Mouse (Mus musculus): ENCODE data around the gene Wsb2. TPM values are rescaled to one million over a fixed set of nuclear protein-coding genes. Genes with fewer than 3 reads are reported as not detected.
"Not testable (repeated sequence)": the region's sequence is repeated elsewhere in the genome, so short reads cannot be mapped to it uniquely, and the experiment has no call there.

Gene Wsb2
- total RNA-seq, 2 experiments from 2014 or later: 116 to 122 TPM

DNA sequence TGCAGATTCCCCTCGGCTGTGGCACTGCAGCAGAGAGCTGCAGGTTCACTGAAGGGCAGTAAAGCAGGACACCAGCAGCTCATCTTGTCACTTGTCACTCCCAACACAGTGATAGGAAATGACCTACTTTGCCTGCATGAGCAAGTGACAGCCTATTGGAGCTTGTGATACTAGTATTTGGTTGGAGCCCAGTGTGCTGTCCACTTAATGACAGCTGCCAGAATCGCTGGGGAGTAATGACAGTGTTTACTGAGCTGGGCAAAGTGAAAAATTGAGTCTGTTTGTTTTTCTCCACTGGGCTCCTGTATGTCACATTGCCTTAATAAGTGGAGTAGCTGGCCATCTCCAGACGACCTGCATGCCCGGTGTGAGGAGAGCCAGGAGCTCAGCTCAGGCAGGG, 23.1 kb downstream of the Wsb2 start:
- no peak for DNase-seq (ENCODE audit: low spot score in 2 of 2)

DNA sequence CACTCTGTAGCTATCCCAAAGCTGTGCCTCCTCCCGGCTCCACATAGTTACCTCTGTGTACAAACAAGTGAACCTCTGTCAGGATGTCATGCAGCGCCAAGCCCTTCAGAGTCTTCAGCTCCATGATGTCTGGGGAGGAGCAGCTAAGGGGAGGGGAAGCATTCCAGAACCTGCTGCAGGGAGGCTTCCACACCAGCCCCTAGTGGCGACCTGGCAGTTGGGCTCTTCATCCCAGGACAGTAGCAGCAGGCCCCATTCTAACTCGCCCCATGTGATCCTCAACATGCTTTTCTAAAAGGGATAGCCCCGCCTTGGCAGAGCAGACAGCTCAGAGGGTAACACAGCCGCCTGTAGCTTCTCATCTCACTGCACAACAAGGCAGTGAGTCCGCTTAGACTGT, 24.7 kb downstream of the Wsb2 start:
- DNase-seq (ENCODE audit: low spot score in 2 of 2): no peak

DNA sequence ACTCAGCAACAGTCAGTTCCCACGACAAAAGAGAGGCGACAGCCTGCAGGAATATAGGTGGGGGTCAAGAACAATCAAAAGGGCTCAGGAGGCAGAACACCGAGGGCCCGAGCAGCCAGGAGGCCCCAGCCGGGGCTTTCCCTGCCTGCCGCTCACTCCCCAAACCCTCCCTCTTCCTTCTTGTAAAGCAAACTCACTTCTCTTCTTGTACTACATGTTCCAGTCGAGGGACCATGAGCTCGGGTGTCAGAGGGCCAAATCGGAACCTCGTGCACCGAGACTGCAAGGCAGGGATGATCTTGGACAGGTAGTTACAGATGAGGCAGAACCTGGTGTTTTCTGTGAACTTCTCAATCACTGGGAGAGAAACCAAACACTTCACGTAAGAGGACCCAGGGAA, 26.1 kb downstream of the Wsb2 start:
- no peak for DNase-seq (ENCODE audit: low spot score in 2 of 2)

DNA sequence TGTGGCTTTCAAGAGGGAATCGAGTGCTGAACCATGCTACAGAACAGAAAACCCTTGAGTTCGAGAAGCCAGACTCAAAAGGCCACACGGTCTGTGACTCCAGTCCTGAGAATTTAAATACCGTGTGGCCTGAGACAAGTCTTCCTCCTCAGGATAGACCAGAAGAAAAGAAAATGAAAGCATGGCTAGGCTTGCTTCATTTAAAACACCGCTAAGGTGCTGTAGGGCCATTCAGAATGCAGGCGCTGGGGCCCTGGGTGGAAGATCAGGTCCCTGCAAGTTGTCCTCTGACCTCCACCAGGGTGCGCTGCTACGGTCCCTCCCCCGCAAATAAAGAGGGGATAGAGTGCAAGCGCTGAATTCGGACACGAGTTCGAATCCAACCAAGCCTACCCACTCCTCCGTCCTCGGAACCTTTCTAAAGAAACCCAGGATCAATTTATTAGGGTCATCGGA, 31.2 kb downstream of the Wsb2 start:
- DNase-seq (ENCODE audit: low spot score in 2 of 2): peak; percentile 22 to 32

DNA sequence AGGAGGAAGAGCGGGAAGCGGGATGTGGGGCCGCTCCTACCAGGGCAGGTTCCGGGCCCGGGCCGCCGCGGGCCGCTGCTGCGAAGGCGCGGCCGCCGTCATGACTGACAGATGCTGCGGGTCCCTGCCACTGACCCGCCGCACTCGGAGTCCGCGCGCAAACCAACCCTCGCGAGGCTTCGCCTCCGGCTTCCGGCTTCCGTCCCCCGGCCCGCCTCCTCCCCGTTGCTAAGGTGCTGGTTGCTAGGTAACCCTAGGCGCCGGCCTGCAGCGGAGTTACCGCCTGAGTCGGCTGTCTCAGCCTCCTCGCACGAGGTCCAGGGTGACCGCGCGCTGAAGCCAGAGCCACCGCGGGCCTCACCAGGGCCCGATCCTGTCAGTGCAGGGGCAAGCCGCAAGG, 31.8 kb downstream of the Wsb2 start, which contains the start of gene Rfc5:
Gene Rfc5, minus strand, starts transcription at position 171 of the 400 bp plus-strand sequence.
- peak; percentile 94 to 95 for DNase-seq (ENCODE audit: low spot score in 2 of 2)

DNA sequence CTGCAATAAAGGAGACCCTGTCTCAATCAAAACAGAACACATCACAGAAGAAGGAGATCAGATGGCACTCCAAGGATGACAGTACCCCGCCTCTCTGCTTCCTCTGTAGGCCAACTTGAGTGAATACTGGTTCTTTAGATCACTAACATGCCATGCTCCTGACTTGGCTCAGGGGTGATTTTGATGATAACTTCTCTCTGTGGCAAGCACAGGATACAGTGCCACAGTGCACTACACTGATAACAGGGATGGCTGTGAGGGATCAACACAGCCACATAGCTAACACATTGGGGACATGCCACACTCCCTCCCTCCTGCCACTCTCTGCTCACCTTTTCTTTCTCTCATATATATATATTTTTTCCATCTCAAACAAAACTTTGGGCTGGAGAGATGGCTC, 33.8 kb downstream of the Wsb2 start:
- DNase-seq (ENCODE audit: low spot score in 2 of 2): no peak

DNA sequence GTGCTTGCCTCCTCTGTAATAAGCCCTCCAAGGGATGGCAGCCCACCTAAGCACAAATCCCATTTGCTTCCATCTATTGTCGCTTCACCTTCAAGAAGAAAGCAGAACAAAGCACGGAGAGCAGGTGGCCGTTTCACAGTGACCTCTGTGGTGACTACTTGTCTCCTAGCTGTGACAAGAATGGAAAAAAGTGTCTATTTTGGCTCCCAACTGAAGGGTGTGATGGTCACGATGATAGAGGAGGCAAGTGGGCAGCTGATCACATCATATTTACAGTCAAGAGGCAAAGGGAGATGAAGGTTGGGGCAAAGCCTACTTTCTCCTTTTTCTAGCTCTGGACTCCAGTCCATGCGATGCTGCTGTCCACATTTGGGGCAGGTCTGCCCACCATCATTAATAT, 38.7 kb downstream of the Wsb2 start:
- no peak for DNase-seq (ENCODE audit: low spot score in 2 of 2)

DNA sequence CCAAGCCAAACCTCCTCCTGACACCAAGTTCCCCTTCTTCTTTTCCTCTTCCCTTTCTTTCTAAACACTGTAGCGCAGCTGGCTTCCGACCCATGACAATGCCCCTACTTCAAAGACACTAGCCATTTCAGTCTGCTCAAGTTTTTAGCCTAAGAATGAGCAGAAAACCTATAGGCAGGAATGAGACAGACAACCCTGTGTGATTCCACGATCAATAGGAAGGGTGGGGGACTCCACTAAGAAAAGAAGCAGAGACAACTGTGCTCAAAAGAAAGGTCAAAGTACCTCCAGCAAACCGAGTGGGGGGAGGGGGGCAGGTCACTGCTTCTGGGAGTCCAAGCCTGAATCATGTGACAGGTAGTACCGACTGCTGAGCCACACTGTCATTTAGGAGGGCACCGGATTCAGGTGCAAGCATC, 39.5 kb downstream of the Wsb2 start:
- no peak for DNase-seq (ENCODE audit: low spot score in 2 of 2)

DNA sequence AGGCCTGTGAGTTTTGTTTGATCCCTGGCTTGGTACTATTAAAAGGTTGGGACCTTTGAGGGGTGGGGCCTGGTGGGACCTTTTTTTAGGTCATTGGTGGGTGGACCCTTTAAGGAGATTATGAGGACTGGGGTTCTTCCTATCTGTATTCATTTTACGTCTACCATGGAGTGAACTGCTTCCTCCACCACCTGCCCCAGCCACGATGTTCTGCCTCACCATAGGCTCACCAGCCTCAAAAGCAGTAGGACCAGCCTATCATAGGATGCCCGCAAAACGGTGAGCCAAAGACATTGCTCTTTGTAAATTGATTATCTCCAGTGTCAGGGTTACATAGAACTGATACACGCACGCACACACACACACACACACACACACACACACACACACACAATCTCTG, 40.3 kb downstream of the Wsb2 start:
- DNase-seq (ENCODE audit: low spot score in 2 of 2): no peak

DNA sequence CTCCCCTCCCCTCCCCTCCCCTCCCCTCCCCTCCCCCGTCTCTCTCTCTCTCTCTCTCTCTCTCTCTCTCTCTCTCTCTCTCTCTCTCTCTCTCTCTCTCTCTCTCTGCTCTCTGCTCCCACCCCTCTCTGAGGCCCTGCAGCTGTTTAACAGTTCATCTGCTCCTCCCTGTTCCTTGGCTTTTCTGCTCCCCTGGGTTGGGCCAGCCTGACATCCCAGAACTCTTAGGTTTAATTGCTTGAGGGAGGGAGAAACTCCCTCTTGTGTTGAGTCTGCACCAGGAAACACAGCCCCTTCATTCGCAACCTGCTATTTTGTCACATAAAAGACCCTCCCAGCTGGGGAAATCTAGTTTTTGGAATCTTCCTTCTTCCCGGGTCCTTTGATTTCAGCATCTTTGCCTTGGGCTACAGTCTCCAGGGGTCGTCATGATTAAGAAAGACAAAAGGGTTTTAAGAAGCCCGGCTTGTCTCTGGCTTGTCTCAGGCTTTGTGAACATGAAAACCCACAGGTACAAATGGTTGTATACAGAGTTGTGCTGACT, 41.0 kb downstream of the Wsb2 start:
- no peak for DNase-seq (ENCODE audit: low spot score in 2 of 2)

DNA sequence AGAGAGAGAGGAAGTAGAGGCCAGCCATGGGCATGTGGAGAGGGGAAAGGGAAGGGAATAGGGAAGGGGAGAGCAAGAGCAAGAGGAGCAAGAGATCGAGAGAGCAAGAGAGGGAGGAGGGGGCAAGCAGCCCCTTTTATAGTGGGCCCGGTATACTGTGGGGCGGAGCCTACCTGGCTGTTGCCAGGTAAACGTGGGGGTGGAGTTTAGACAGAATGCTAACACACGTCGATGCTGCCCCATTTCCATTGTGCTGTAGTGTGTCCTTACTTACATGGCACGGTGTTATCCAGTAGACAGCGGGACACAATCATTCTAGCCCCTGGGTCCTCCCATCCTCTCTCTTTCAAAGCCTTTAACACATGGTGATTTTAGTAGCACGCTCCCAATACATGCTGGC, 42.2 kb downstream of the Wsb2 start:
- no peak for DNase-seq (ENCODE audit: low spot score in 2 of 2)

DNA sequence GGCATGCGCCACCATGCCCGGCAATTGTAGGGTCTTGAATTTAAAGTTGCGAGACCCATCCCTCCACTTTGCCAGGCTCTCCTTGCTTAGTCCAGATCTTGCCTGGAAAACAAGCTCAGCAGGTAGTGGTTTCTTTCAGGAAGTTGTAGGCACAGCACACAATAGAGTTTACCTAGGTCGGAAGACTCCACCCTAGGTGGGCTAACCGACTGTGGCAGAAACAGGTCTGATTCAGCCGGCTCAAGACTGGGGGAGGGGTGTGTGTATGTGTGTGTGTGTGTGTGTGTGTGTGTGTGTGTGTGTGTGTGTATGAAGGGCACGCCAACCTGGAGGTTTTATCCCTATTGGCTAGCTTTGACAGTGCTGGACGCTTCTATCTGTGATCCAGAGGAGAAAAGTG, 46.5 kb downstream of the Wsb2 start:
- no peak for DNase-seq (ENCODE audit: low spot score in 2 of 2)

DNA sequence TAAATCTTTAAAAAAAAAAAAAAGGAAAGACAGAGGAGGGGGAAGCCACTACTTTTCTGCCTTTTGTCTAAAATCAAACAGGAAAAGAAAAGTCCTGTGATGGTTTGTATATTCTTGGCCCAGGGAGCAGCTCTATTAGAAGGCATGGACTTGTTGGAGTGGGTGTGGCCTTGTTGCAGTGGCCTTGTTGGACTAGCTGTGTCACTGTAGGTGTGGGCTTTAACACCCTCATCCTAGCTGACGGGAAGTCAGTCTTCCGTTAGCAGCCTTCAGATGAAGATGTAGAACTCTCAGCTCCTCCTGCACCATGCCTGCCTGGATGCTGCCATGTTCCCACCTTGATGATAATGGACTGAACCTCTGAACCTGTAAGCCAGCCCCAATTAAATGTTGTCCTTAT, 47.6 kb downstream of the Wsb2 start:
- not testable (repeated sequence) for DNase-seq (ENCODE audit: low spot score in 2 of 2)

DNA sequence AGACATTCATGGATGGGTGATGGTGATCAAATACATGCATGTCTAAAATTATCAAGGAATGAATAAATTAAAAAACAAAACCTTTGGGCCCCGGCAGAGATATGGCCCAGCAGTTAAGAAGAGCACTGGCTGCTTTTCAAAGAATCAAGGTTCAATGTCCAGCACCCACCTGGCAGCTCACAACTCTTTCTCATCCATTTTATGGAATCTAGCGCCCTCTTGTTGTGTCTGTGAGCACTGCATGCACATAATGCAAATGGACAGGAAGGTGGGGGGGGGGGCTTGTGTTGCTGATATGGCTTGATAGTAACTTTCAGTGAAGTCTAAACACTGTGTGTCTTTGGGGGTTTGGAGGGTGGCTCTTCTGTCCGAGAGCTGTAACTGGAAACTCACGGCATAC, 51.1 kb downstream of the Wsb2 start:
- DNase-seq (ENCODE audit: low spot score in 2 of 2): no peak

DNA sequence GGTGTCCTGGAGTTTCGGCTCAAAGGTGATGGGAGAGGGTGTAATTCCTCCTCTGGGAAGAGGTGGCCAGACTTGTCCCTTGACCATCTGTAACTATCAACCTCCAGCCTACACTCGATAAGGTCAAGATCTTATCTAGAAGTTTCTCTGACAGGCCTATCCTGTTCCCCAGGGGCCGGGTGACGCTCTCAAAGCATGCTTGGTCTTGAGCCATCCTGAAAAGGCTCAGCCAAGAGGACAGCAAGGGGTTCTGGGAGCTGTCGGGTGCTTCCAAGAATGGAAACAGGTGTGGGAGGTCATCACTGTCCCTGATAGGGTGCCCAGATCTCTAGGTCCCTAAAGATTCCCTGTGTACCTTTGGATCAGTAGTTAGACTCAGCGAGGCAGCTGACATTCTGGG, 52.3 kb downstream of the Wsb2 start:
- DNase-seq (ENCODE audit: low spot score in 2 of 2): no peak

DNA sequence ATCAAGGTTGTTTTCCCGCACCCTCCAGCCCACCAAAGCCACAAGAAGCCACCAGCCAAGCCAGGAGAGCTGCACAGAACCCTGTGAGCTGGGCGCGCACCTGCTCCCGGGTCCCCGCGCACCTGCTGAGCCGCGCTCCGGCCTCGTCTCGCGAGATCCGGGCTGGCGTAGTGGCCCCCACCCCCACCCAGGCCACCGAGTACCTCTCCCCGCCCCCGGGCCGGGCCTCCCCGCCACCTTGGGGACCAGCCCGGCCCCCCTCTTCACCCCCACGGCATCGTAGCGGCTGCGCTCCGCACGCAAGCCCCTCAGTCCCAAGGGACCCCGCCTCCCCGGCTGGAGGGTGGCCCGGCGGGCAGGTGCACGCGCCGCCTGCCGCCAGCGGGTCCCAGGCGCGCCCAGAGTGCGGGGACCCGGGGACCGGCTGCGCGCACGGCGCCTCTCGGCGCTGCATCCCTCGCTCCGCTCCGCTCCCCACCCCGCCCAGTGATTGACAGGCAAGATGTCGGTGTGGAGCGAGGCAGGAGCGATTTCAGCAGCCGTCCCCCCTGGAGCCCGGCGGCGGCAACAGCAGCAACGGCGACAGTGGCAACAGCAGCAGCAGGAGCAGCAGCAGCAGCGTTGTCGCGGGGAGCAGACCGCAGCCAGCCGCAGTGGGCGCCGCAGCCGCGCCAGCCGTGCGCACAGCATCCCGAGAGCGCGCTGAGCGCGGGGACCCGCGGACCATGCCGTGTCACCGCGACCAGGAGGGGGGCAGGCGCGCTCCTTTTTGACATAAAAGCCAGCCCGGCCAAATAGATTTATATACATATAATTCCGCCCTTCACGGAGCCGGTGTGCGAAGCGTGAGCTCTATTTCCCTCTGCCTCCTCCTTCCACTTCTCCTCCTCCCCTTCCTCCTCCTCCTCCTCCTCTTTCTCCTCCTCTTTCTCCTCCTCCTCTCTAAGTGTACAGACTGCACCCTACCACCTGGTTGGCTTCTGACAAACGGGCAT, 56.7 kb downstream of the Wsb2 start, which contains the start of gene Ksr2:
Gene Ksr2, plus strand, starts transcription at position 494 of the 995 bp plus-strand sequence.
- peak; percentile 10 to 25 for DNase-seq (ENCODE audit: low spot score in 2 of 2)

DNA sequence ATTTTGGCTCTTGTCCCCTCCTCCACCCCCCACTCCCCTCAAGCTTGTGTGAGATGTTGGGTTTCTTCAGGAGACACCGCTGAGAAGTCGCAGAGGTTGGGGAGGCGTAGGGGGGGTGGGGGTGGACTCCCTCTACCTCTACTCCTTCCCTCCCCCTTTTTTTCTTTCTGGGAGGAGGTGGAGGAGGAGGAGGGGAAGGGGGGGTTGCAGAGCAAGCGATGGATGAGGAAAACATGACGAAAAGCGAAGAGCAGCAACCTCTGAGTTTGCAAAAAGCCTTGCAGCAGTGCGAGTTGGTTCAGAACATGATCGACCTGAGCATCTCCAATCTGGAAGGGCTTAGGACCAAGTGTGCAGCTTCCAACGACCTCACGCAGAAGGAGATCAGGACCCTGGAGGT, 57.5 kb downstream of the Wsb2 start:
- no peak for DNase-seq (ENCODE audit: low spot score in 2 of 2)

DNA sequence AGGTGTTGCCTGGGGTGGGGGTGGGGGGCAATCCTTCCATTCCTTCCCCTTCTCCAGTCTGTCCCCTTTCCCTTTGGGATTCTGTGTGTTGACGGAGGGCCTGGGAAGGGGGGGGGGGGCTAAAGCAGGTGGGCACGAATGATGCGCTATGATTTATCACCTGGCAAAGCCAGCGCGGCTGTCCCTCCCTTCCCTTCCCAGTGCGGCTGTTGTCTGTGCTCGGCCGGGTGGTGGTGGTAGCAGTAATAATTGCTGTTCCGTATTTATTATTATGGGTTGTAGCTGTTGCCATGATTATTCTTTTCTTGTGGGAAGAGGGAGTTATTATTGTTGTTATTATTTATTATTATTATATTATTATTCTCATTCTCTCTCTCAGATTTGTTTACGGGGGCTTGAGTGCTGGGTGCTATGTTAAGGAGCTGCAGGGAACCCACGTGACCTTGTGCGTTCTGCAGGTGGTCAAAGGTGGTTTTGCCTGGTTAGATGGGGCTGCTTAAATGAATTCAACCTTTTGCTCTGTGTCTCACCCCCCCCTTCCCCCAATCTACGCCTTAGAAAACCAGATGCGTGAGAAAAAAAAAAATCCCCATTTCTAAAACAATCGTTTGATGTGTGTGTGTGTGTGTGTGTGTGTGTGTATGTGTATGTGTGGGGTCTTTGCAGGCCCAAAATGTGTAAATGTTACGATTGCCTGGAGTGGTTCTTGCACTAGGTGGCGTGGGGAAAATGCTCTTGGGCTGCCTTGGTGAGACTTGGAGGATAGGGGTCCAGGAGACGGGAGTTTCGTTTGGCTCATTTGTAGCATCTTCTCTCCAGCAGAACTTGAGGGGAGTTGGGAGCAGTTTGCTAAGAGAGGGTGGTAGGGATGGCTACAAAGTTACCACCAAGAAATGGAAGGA, 58.2 kb downstream of the Wsb2 start:
- no peak for DNase-seq (ENCODE audit: low spot score in 2 of 2)

DNA sequence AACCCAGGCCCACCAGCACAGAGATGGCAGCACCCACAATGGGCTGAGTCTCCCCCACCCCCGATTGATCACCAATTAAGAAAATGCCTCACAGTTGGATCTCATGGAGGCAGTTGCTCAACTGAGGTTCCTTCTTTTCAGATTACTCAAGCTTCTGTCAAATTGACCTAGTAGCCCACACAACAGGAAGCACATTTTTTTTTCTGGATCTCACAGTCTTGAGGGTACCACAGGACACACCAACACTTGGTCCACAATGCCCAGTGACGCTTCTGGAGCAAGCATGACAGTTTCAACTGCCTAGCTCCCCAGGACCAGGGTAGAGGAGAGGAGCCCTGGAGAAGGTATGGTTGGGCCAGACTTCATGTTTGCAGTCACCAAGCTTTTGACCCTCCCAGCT, 60.3 kb downstream of the Wsb2 start:
- no peak for DNase-seq (ENCODE audit: low spot score in 2 of 2)
